Mouse (Mus musculus) adrenal gland, adult (tissue): ENCODE data around the gene Snx13.
A peak's percentile ranks its signal among the peaks of the same experiment; 100 is the strongest.

Experiments
- DNase-seq, 2 experiments: peaks; one replicate each; pipeline ENCODE4 v3.0.0; 2022 to 2023; ENCODE audit warnings: low spot score in 1 of 2; ENCODE audit not compliant: inconsistent age in 2 of 2

Gene Snx13

DNA sequence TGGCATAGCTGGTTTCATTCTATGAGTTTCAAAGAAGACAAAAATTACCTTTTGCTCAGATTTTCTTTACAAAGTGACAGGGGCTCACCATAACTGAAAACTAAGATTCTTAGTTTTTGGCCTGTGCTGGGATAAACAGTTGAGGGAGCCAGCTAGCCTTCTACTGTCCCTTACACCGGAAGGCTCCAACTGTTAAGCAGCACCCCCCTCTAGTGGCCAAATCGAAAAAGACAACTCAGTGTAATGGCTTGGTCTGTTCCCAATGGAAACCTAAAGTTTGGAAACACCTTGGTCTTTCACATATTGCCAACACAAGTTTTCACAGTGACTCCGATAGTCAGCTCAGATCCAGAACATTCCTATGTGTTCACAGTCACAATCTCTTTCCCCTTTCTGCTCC is 135.7 kb downstream of the Snx13 start:
- DNase-seq = peak; percentile 71 to 94

DNA sequence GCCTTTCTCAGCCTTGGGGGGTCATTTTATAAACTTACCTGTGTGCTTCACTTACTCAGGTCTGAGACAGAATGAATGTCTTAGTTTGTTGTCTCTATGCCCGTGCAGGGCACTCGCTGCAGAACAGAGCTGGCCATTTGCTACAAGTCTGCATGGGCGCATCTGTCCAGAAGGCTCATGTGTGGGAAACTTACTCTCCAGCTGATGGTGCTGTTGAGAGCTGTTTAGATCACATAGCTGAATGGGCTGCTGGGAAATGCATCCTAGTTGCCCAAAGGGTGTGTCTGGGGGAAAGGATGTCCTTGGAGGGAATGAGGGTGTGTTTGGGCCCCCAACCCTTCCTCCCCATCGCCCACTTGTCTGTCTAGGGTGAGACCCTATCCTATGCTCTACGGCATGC is 137.3 kb downstream of the Snx13 start:
- no peak for DNase-seq

DNA sequence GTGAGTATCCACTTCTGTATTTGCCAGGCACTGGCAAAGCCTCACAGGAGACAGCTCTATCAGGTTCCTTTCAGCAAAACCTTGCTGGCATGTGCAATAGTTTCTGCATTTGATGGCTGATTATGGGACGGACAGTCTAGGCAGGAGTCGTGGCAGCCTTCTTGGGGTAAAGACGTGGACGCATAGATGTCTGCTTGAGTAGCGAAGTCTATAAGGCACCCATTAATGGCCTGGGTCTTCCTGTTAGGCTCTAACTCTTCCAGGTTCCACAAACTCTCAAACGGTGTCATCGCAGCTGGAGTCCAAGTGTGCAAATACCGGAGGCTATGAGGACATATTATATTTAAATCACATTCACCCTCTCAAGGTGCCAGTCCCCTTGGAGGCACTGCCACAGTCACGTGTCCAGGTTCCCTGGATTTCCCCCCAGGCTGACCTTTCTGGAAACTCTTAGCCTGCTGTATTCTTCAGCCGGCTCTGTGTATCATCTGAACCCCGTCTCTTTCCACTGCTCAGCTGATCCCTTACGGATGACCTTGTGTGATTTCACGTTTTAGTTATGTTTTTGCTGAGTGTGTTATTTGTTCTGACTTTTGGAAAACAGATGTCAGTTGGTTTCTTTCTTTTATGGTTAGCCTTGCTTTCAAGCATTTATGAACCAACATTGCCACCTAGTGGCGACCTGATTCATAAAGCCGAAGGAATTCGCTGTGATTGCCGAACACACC is 144.9 kb downstream of the Snx13 start:
- peak; percentile 61 to 92 for DNase-seq

DNA sequence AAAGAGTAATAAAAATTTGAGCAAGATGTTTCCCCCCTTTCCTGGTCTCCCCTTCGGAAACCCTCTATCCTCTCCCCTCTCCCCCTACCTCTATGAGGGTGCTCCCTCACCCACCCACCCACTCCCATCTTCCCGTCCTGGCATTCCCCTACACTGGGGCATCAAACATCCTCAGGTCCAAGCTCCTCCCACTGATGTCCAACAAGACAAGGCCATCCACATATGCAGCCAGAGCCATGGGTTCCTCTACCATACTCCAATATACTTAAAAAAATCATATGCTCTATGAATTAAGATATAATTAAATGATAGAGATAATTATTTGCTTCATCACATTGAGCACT is 145.4 kb downstream of the Snx13 start:
- no peak for DNase-seq
